Mouse (Mus musculus): Measurements from ENCODE around the gene Slc13a4. TPM values are rescaled to one million over a fixed set of nuclear protein-coding genes. Genes with fewer than 3 reads are reported as not detected.

The Slc13a4 gene
- total RNA-seq, 2 experiments from 2014 or later: 0.45 to 0.62 TPM

GRCm38 (mm10) chr6:35303355-35303900 lies 4.5 kb downstream of the Slc13a4 start:
- DNase-seq (ENCODE audit: low spot score in 2 of 2): no peak

- no peak for DNase-seq (ENCODE audit: low spot score in 2 of 2)
These were observed 5.3 kb downstream of the Slc13a4 start for GRCm38 (mm10) chr6:35302581-35302980.

GRCm38 (mm10) chr6:35298323-35298722 lies 9.6 kb downstream of the Slc13a4 start:
- DNase-seq (ENCODE audit: low spot score in 2 of 2): no peak

- no peak for DNase-seq (ENCODE audit: low spot score in 2 of 2)
These were observed 10.3 kb downstream of the Slc13a4 start for GRCm38 (mm10) chr6:35297516-35298227.

GRCm38 (mm10) chr6:35297001-35297400 lies 10.9 kb downstream of the Slc13a4 start:
- peak; percentile 12 to 37 for DNase-seq (ENCODE audit: low spot score in 2 of 2)

GRCm38 (mm10) chr6:35294964-35295363 lies 13.0 kb downstream of the Slc13a4 start:
- no peak for DNase-seq (ENCODE audit: low spot score in 2 of 2)

- DNase-seq (ENCODE audit: low spot score in 2 of 2): no peak
These were observed 18.3 kb downstream of the Slc13a4 start for GRCm38 (mm10) chr6:35289676-35290075.

- DNase-seq (ENCODE audit: low spot score in 2 of 2): no peak
These were observed 19.0 kb downstream of the Slc13a4 start for GRCm38 (mm10) chr6:35288920-35289319.

- DNase-seq (ENCODE audit: low spot score in 2 of 2): no peak
These were observed 19.7 kb downstream of the Slc13a4 start for GRCm38 (mm10) chr6:35288114-35288761.

- no peak for DNase-seq (ENCODE audit: low spot score in 2 of 2)
These were observed 28.6 kb downstream of the Slc13a4 start for GRCm38 (mm10) chr6:35279306-35279705.

- no peak for DNase-seq (ENCODE audit: low spot score in 2 of 2)
These were observed 29.9 kb downstream of the Slc13a4 start for GRCm38 (mm10) chr6:35277903-35278587.

GRCm38 (mm10) chr6:35273391-35274082 lies 34.4 kb downstream of the Slc13a4 start:
- no peak for DNase-seq (ENCODE audit: low spot score in 2 of 2)

GRCm38 (mm10) chr6:35271868-35272765 lies 35.8 kb downstream of the Slc13a4 start:
- DNase-seq (ENCODE audit: low spot score in 2 of 2): no peak

GRCm38 (mm10) chr6:35271094-35271855 lies 36.7 kb downstream of the Slc13a4 start:
- DNase-seq (ENCODE audit: low spot score in 2 of 2): no peak

GRCm38 (mm10) chr6:35269643-35270042 lies 38.3 kb downstream of the Slc13a4 start:
- DNase-seq (ENCODE audit: low spot score in 2 of 2): no peak

GRCm38 (mm10) chr6:35268711-35269110 lies 39.2 kb downstream of the Slc13a4 start:
- DNase-seq (ENCODE audit: low spot score in 2 of 2): no peak

GRCm38 (mm10) chr6:35265580-35266278 lies 42.2 kb downstream of the Slc13a4 start:
- DNase-seq (ENCODE audit: low spot score in 2 of 2): no peak

GRCm38 (mm10) chr6:35260531-35260930 lies 47.4 kb downstream of the Slc13a4 start:
- no peak for DNase-seq (ENCODE audit: low spot score in 2 of 2)

GRCm38 (mm10) chr6:35259526-35259925 lies 48.4 kb downstream of the Slc13a4 start:
- no peak for DNase-seq (ENCODE audit: low spot score in 2 of 2)
